Mouse (Mus musculus) hindbrain, embryonic 16.5 days (tissue): ENCODE data around the gene Tln1. TPM values are rescaled to one million over a fixed set of nuclear protein-coding genes. Genes with fewer than 3 reads are reported as not detected.

Experiments used
- ATAC-seq: fragments of 200-750 bp; cut with Nextera tagmentation; 2 replicates; pipeline ENCODE4 v1.8.0; 2017; ENCODE audit warnings: moderate TSS enrichment, moderate library complexity
- H3K27ac ChIP-seq: fragments of 300-500 bp; sonication (generic); 2 replicates; pipeline ENCODE4 v1.5.1; 2014; ENCODE audit warnings: low read depth, mild to moderate bottlenecking, control low read depth, low read length, moderate library complexity
- H3K27me3 ChIP-seq: fragments of 300-500 bp; sonication (generic); replicated peaks from 2 replicates; pipeline ENCODE4 v1.6.1; 2014; ENCODE audit warnings: low read length; ENCODE audit not compliant: control insufficient read depth, insufficient read depth
- H3K36me3 ChIP-seq: fragments of 300-500 bp; sonication (generic); 2 replicates; pipeline ENCODE4 v1.6.1; 2014; ENCODE audit warnings: mild to moderate bottlenecking, low read length, moderate library complexity, mixed read lengths; ENCODE audit not compliant: control insufficient read depth, insufficient read depth
- H3K4me1 ChIP-seq: fragments of 300-500 bp; sonication (generic); 2 replicates; pipeline ENCODE4 v1.6.1; 2014; ENCODE audit warnings: low read depth, low read length; ENCODE audit not compliant: control insufficient read depth, insufficient read depth
- H3K4me2 ChIP-seq: fragments of 300-500 bp; sonication (generic); 2 replicates; pipeline ENCODE4 v1.6.1; 2014; ENCODE audit warnings: mild to moderate bottlenecking, low read length, control low read depth, moderate library complexity
- H3K4me3 ChIP-seq: fragments of 300-500 bp; sonication (generic); 2 replicates; pipeline ENCODE4 v1.5.1; 2014; ENCODE audit warnings: mild to moderate bottlenecking, low read length, control low read depth, moderate library complexity
- H3K9ac ChIP-seq: fragments of 300-500 bp; sonication (generic); 2 replicates; pipeline ENCODE4 v1.6.1; 2014; ENCODE audit warnings: low read depth, mild to moderate bottlenecking, control low read depth, low read length, moderate library complexity
- H3K9me3 ChIP-seq: fragments of 300-500 bp; sonication (generic); 2 replicates; pipeline ENCODE4 v1.6.1; 2014; ENCODE audit warnings: mild to moderate bottlenecking, low read length, moderate library complexity; ENCODE audit not compliant: control insufficient read depth
- WGBS: fragments of 180-500 bp; shearing (Covaris S2); extraction: QIAGEN DNeasy Blood & Tissue Kit; methylation state at CpG from one replicate; pipeline ENCODE4 v1.1.7; 2014; 5-methylcytosine and 5-hydroxymethylcytosine counted together
- polyA plus RNA-seq: library from polyadenylated mRNA; unstranded; fragments of >200 nt; fragmentation: Nextera tagmentation; extraction: Ambion mirVana; gene quantifications from 2 replicates; pipeline ENCODE4 v1.2.1, GENCODE M21; 2015

Gene Tln1
- polyA plus RNA-seq, 1 experiment from 2014 or later: 61.1 TPM

- ATAC-seq: no peak
- Histone ChIP-seq H3K4me2 (no peak overlapping the region), H3K9me3 (no peaks in the 10 kb centered on the region), H3K27ac (no peak overlapping the region), H3K36me3 (peaks cover 60% of the 10 kb centered on the region), H3K27me3 (no peaks in the 10 kb centered on the region), H3K9ac (no peak overlapping the region), H3K4me3 (no peak overlapping the region), H3K4me1 (no peaks in the 10 kb centered on the region)
- 95% methylated on average over 9 of the region's 9 CpGs for WGBS
These were observed 26.5 kb downstream of the Tln1 start for GRCm38 (mm10) chr4:43536031-43536430.

GRCm38 (mm10) chr4:43535628-43536027, 26.9 kb downstream of the Tln1 start:
- ATAC-seq: no peak
- no peak overlapping the region for H3K4me2 ChIP-seq
- H3K9me3 ChIP-seq: no peaks in the 10 kb centered on the region
- H3K36me3 ChIP-seq: peaks cover 60% of the 10 kb centered on the region
- H3K27me3 ChIP-seq: no peaks in the 10 kb centered on the region
- H3K4me1 ChIP-seq: no peaks in the 10 kb centered on the region
- H3K4me3 ChIP-seq: no peak overlapping the region
- 92% methylated on average over 8 of the region's 8 CpGs for WGBS
- H3K9ac ChIP-seq: no peak overlapping the region
- no peak overlapping the region for H3K27ac ChIP-seq

GRCm38 (mm10) chr4:43533270-43533669, 29.2 kb downstream of the Tln1 start:
- no peaks in the 10 kb centered on the region for H3K9me3 ChIP-seq
- H3K27ac ChIP-seq: no peak overlapping the region
- no peak overlapping the region for H3K4me2 ChIP-seq
- no peak for ATAC-seq
- no peak overlapping the region for H3K4me3 ChIP-seq
- H3K9ac ChIP-seq: no peak overlapping the region
- WGBS: 86% methylated on average over 9 of the region's 9 CpGs
- peaks cover 45% of the 10 kb centered on the region for H3K36me3 ChIP-seq
- H3K27me3 ChIP-seq: no peaks in the 10 kb centered on the region
- H3K4me1 ChIP-seq: no peaks in the 10 kb centered on the region

- Histone ChIP-seq H3K27me3 (peaks cover under 1% of the 10 kb centered on the region; the same call in 1 of the 2 replicates), H3K9me3 (no peaks in the 10 kb centered on the region), H3K36me3 (peaks cover 30% of the 10 kb centered on the region), H3K4me1 (no peaks in the 10 kb centered on the region), H3K9ac (no peak overlapping the region), H3K4me2 (no peak overlapping the region), H3K4me3 (no peak overlapping the region), H3K27ac (no peak overlapping the region)
- WGBS: 26% methylated on average over 7 of the region's 7 CpGs
- peak; percentile 34; the same call in 1 of the 2 replicates for ATAC-seq
These were observed 31.9 kb downstream of the Tln1 start for GRCm38 (mm10) chr4:43530581-43530980.

- Histone ChIP-seq H3K4me2 (no peak overlapping the region), H3K27ac (no peak overlapping the region), H3K36me3 (peaks cover 25% of the 10 kb centered on the region), H3K4me1 (no peaks in the 10 kb centered on the region), H3K9ac (no peak overlapping the region), H3K4me3 (no peak overlapping the region), H3K27me3 (peaks cover 5% of the 10 kb centered on the region), H3K9me3 (no peaks in the 10 kb centered on the region)
- ATAC-seq: no peak
- 50% methylated on average over 8 of the region's 8 CpGs for WGBS
These were observed 32.4 kb downstream of the Tln1 start for GRCm38 (mm10) chr4:43530081-43530501.

- Histone ChIP-seq H3K4me3 (no peak overlapping the region), H3K4me2 (no peak overlapping the region), H3K9ac (no peak overlapping the region), H3K27ac (no peak overlapping the region), H3K27me3 (peaks cover 10% of the 10 kb centered on the region), H3K4me1 (peaks cover 10% of the 10 kb centered on the region), H3K36me3 (peaks cover 16% of the 10 kb centered on the region), H3K9me3 (no peaks in the 10 kb centered on the region)
- 83% methylated on average over 9 of the region's 9 CpGs for WGBS
- no peak for ATAC-seq
These were observed 34.0 kb downstream of the Tln1 start for GRCm38 (mm10) chr4:43528487-43528886.

GRCm38 (mm10) chr4:43527880-43528279, 34.6 kb downstream of the Tln1 start:
- Histone ChIP-seq H3K27me3 (peaks cover 16% of the 10 kb centered on the region), H3K4me1 (peaks cover 13% of the 10 kb centered on the region), H3K9me3 (no peaks in the 10 kb centered on the region), H3K27ac (no peak overlapping the region), H3K9ac (no peak overlapping the region), H3K36me3 (peaks cover 12% of the 10 kb centered on the region), H3K4me2 (no peak overlapping the region), H3K4me3 (no peak overlapping the region)
- whole genome bisulfite sequencing: 61% methylated on average over 5 of the region's 5 CpGs
- ATAC-seq: no peak

GRCm38 (mm10) chr4:43519956-43520355, 42.5 kb downstream of the Tln1 start:
- Histone ChIP-seq H3K27me3 (peaks cover 22% of the 10 kb centered on the region), H3K4me3 (peak overlapping the region; percentile 20)

GRCm38 (mm10) chr4:43519551-43519950, 42.9 kb downstream of the Tln1 start:
- no peak overlapping the region for H3K27ac ChIP-seq
- no peak for ATAC-seq
- H3K4me3 ChIP-seq: peak overlapping the region; percentile 20
- H3K4me1 ChIP-seq: peaks cover 18% of the 10 kb centered on the region
- H3K36me3 ChIP-seq: no peaks in the 10 kb centered on the region
- H3K9me3 ChIP-seq: no peaks in the 10 kb centered on the region
- H3K27me3 ChIP-seq: peaks cover 22% of the 10 kb centered on the region
- no peak overlapping the region for H3K9ac ChIP-seq
- H3K4me2 ChIP-seq: peak overlapping the region; percentile 54
- 13% methylated on average over 10 of the region's 10 CpGs for WGBS

More at GRCm38 (mm10) chr4:43519956-43520355, 42.5 kb downstream of the Tln1 start:
- H3K27ac ChIP-seq: no peak overlapping the region
- peaks cover 18% of the 10 kb centered on the region for H3K4me1 ChIP-seq
- no peak overlapping the region for H3K9ac ChIP-seq
- H3K9me3 ChIP-seq: no peaks in the 10 kb centered on the region
- peak; percentile 77 for ATAC-seq
- 11% methylated on average over 6 of the region's 6 CpGs for WGBS
- H3K36me3 ChIP-seq: no peaks in the 10 kb centered on the region
- H3K4me2 ChIP-seq: peak overlapping the region; percentile 54
